Mouse (Mus musculus) ES-Bruce4 (cell line): ENCODE measurements around the gene Igfl3.

ENCODE experiments used
- CTCF ChIP-seq: IDR thresholded peaks from one replicate; pipeline ENCODE4 v1.8.1; 2011; ENCODE audit warnings: low read depth, low read length
- POLR2A ChIP-seq: IDR thresholded peaks from one replicate; pipeline ENCODE4 v1.8.1; 2011; ENCODE audit warnings: low read length; ENCODE audit not compliant: insufficient read depth

GRCm38 (mm10) chr7:18210938-18211337 lies 34.6 kb downstream of the Igfl3 start:
- peak; percentile 14 for TF ChIP-seq CTCF
- TF ChIP-seq POLR2A, result no peak
